Mouse (Mus musculus) ES-E14 (cell line): ENCODE measurements around the gene Meig1. TPM values are rescaled to one million over a fixed set of nuclear protein-coding genes. Genes with fewer than 3 reads are reported as not detected.
A peak's percentile ranks its signal among the peaks of the same experiment; 100 is the strongest.

Source experiments
- DNase-seq: peaks from one replicate; pipeline ENCODE4 v3.0.0-alpha.2; 2013; ENCODE audit warnings: low read depth, low spot score
- H3K27ac ChIP-seq: 2 replicates; pipeline ENCODE4 v1.5.1; 2012; ENCODE audit warnings: low read depth, mild to moderate bottlenecking, low read length, moderate library complexity, mixed read lengths; ENCODE audit not compliant: poor library complexity, insufficient read depth, severe bottlenecking
- H3K36me3 ChIP-seq: 2 replicates; pipeline ENCODE4 v1.6.1; 2012; ENCODE audit warnings: mild to moderate bottlenecking, low read length, moderate library complexity, mixed read lengths; ENCODE audit not compliant: control insufficient read depth, poor library complexity, insufficient read depth, severe bottlenecking
- H3K4me1 ChIP-seq, 2 experiments: fragments of 150-350 bp in 1 of 2; sonication (generic) in 1 of 2; 2 replicates each; pipeline ENCODE4 v1.6.1; 2012; ENCODE audit warnings: low read length in 2 of 2, mild to moderate bottlenecking in 1 of 2, mixed read lengths in 1 of 2; ENCODE audit not compliant: control insufficient read depth in 2 of 2, insufficient read depth in 2 of 2, poor library complexity in 1 of 2
- H3K4me3 ChIP-seq, 2 experiments: fragments of 150-350 bp in 1 of 2; sonication (generic) in 1 of 2; 2 replicates each; pipeline ENCODE4 v1.5.1; 2012; ENCODE audit warnings: low read length in 2 of 2, low read depth in 1 of 2, mild to moderate bottlenecking in 1 of 2, mixed read lengths in 1 of 2; ENCODE audit not compliant: insufficient read depth in 1 of 2, poor library complexity in 1 of 2, severe bottlenecking in 1 of 2
- H3K9ac ChIP-seq: 2 replicates; pipeline ENCODE4 v1.6.1; 2012; ENCODE audit warnings: low read depth, mild to moderate bottlenecking, low read length, mixed read lengths; ENCODE audit not compliant: poor library complexity, insufficient read depth, severe bottlenecking
- H3K9me3 ChIP-seq: fragments of 150-350 bp; sonication (generic); 2 replicates; pipeline ENCODE4 v1.6.1; 2012; ENCODE audit warnings: low read depth, mild to moderate bottlenecking, low read length; ENCODE audit not compliant: control insufficient read depth, insufficient read depth
- CHD2 ChIP-seq: IDR thresholded peaks from 2 replicates; pipeline ENCODE4 v1.6.1; 2014; ENCODE audit warnings: mild to moderate bottlenecking, low read depth, low read length, inconsistent platforms
- HCFC1 ChIP-seq: IDR thresholded peaks from 2 replicates; pipeline ENCODE4 v1.6.1; 2012; ENCODE audit warnings: low read length, inconsistent platforms, borderline replicate concordance; ENCODE audit not compliant: insufficient read depth
- MAFK ChIP-seq: IDR thresholded peaks from 2 replicates; pipeline ENCODE4 v1.6.1; 2014; ENCODE audit warnings: mild to moderate bottlenecking, low read depth, low read length, inconsistent platforms; ENCODE audit not compliant: insufficient read depth
- ZC3H11A ChIP-seq: IDR thresholded peaks from 2 replicates; pipeline ENCODE4 v1.6.1; 2012; ENCODE audit warnings: low read depth, mild to moderate bottlenecking, inconsistent platforms, low read length, borderline replicate concordance
- ZNF384 ChIP-seq: IDR thresholded peaks from 2 replicates; pipeline ENCODE4 v1.6.1; 2012; ENCODE audit warnings: low read depth, low read length, inconsistent platforms
- in situ Hi-C, 2 experiments: fragments of 600-800 bp; cut with MboI; formaldehyde crosslinking; loops; one replicate each; pipeline ENCODE4 v1.15.1; 2025; ENCODE audit warnings: low sequenced_read_pairs in 2 of 2, inconsistent platforms in 1 of 2; ENCODE audit not compliant: unreplicated experiment in 2 of 2
- total RNA-seq: library from RNA; depleted of rRNA; stranded (reverse); fragments of 300-350 nt; gene quantifications from 2 replicates; pipeline ENCODE4 v1.2.3, GENCODE M21; 2012; rRNA removed

Meig1 gene
- not detected in 2 replicates for total RNA-seq

DNA sequence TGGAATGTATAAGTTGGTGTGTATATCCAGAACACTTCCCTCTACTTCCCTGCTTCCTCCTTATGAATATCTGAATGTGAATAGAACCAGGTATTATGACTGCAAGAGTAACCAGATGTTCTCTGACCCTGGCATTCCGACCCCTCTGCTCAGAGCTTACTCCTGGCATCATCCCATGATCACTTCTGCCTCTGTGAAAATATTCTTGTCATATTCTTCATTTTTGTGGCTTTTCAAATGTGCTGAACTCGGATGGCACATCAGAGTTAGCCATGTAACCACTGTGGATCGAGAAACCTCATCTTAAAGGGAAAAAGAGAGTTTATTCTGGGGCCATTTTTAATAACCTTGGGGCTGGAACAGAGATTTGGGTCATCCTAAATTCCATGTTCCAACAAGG, at the start of gene Meig1:
Gene Meig1, minus strand, starts transcription at position 101 of the 400 bp plus-strand sequence.
- H3K4me1 ChIP-seq, result peaks cover 5 to 10% of the 10 kb centered on the region in 2 experiments
- in situ Hi-C loops, result no loop called here
- H3K36me3 ChIP-seq, result no peaks in the 10 kb centered on the region
- no peak within 1 kb of the TSS for H3K27ac ChIP-seq
- H3K9ac ChIP-seq, result no peak within 1 kb of the TSS
- no peak for DNase-seq
- peak within 1 kb of the TSS in 1 of 2 experiments; percentile 62; a peak in 2 of 4 replicates for H3K4me3 ChIP-seq
- no peaks in the 10 kb centered on the region for H3K9me3 ChIP-seq
- TF ChIP-seq ZC3H11A (no peak), MAFK (no peak), HCFC1 (no peak), ZNF384 (no peak)

DNA sequence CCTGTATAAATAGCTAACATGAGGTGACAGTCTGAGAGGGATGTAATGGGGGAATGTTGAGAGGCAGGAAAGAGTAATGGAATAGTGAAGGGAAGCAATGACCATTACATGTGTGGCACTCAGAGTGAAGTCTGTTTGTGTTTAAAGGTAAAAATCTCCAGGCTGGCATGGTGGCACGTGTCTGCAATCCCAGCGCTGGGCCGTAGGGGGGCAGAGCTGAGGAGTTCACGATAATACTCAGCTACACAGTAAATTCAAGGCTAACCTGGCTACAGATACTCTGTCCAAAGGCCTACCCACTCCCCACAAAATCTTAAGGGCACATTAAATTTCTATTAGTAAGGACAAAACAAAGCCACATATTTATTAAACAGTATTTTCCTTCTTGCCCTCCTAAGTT, 34.1 kb upstream of the Meig1 start:
- TF ChIP-seq MAFK, result no peak
- H3K9ac ChIP-seq, result no peak overlapping the region
- H3K27ac ChIP-seq, result no peak overlapping the region
- DNase-seq, result no peak
- no peaks in the 10 kb centered on the region for H3K4me1 ChIP-seq
- H3K9me3 ChIP-seq, result no peaks in the 10 kb centered on the region
- H3K36me3 ChIP-seq, result peaks cover 17% of the 10 kb centered on the region
- no peak overlapping the region for H3K4me3 ChIP-seq
- in situ Hi-C loops, result no loop called here

DNA sequence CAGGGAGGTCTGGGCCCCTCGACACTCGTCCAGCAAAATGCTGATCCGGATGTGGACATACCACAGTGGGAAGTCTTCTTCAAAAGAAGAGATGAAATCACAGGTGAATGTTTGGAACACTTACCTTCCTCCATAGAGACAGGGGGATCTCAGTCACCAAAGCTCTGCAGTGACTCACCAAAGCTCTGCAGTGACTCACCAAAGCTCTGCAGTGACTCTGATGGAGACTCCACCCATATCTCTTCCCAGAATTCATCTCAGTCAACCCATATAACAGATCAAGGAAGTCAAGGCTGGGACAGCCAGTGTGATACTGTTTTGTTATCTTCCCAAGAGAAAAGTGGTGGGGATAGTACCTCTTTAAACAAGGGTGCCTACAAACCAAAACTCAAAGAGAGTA, 30.6 kb upstream of the Meig1 start:
- H3K4me3 ChIP-seq, result no peak overlapping the region
- no peak overlapping the region for H3K27ac ChIP-seq
- no peak overlapping the region for H3K9ac ChIP-seq
- H3K4me1 ChIP-seq, result no peaks in the 10 kb centered on the region
- no peak for TF ChIP-seq ZNF384
- TF ChIP-seq ZC3H11A, result no peak
- TF ChIP-seq MAFK, result no peak
- TF ChIP-seq CHD2, result no peak
- TF ChIP-seq HCFC1, result no peak
- DNase-seq, result no peak
- H3K9me3 ChIP-seq, result no peaks in the 10 kb centered on the region
- peaks cover 14% of the 10 kb centered on the region for H3K36me3 ChIP-seq
- in situ Hi-C loops, result no loop called here

DNA sequence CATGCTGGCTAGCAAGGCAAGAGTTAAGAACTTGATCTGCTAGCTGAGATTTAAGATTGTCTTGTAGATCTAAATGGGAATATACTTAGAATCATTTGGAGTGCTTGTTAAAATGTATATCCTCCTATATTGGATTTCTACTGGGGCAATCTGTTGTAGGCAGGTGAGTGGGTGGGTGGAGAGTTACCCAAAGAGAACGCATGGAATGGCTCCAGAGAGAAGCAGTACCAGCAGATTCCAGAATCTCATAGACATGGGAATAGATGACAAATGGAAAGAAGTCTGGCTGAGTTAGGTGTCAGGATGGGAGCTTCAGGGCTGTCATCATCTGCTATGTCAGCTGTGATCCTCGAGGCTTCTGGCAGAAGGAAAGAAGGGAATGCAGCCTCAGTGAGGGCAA, 27.0 kb upstream of the Meig1 start:
- Histone ChIP-seq H3K9me3 (no peaks in the 10 kb centered on the region), H3K27ac (no peak overlapping the region), H3K9ac (no peak overlapping the region), H3K36me3 (peaks cover 14% of the 10 kb centered on the region), H3K4me3 (no peak overlapping the region), H3K4me1 (peaks cover 2 to 5% of the 10 kb centered on the region in 2 experiments; a peak in 2 of 4 replicates)
- DNase-seq, result no peak
- TF ChIP-seq ZNF384 (no peak), MAFK (no peak), CHD2 (no peak), ZC3H11A (no peak), HCFC1 (no peak)
- in situ Hi-C loops, result no loop called here

DNA sequence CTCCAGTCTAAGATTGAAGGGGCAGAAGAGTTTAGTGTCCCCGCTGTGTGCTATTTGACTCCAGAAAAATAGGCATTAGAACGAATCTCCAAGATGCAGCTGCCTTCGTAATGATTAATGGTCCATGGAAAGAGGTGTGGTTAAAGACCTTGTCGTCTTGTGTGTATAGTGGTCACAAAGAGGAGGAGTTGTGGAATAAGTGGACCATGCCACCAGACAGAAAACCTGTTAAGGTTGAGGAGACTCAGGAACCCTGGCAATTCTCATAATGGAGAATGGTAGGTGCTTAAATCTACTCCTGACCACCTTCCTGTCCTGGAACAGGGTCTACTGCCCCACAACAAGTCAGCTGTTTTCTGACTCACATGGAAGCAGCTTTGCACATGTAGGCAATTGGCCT, 23.5 kb upstream of the Meig1 start:
- Histone ChIP-seq H3K36me3 (peaks cover 11% of the 10 kb centered on the region), H3K27ac (no peak overlapping the region), H3K4me3 (no peak overlapping the region), H3K4me1 (peaks cover 2 to 5% of the 10 kb centered on the region in 2 experiments; a peak in 2 of 4 replicates), H3K9ac (no peak overlapping the region), H3K9me3 (no peaks in the 10 kb centered on the region)
- in situ Hi-C loops, result no loop called here
- TF ChIP-seq ZNF384 (no peak), HCFC1 (no peak), CHD2 (no peak), ZC3H11A (no peak), MAFK (no peak)
- no peak for DNase-seq
